Mouse (Mus musculus): ENCODE data around the gene Mapt. TPM values are rescaled to one million over a fixed set of nuclear protein-coding genes. Genes with fewer than 3 reads are reported as not detected.
A peak's percentile ranks its signal among the peaks of the same experiment; 100 is the strongest.

Mapt gene
- polyA plus RNA-seq, 1 experiment from 2014 or later, result 0.24 TPM

DNA sequence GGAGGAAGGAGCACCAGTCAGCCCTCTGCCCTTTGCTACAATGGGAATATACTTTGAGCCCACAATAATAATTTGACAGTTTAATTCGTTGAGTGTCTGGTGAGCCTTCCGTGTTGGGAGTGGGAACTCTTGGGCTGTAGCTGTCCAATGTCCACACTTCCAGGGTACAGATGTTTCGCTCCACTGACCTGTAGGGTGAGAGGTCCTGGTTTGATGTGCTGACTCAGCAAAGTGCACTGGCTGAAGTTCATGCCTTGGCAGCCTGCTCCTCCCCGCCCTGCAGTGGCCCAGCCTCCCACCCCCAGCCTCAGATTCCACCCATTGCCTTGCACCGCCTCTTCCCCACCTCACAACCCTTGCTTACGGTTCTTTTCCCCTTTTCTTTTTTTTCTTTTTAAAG, 33.5 kb downstream of the Mapt start:
- ATAC-seq, result no peak
- 66% methylated on average over 6 of the region's 6 CpGs for WGBS (ENCODE audit: insufficient replicate concordance)
- no peaks in the 10 kb centered on the region for H3K36me3 ChIP-seq
- no peak overlapping the region for H3K4me3 ChIP-seq
- H3K9me3 ChIP-seq (replicated peaks), result no peaks in the 10 kb centered on the region
- no peak overlapping the region for H3K9ac ChIP-seq
- H3K4me1 ChIP-seq, result no peaks in the 10 kb centered on the region
- no peaks in the 10 kb centered on the region for H3K27me3 ChIP-seq (replicated peaks)
- H3K27ac ChIP-seq, result no peak overlapping the region
- no peak overlapping the region for H3K4me2 ChIP-seq

DNA sequence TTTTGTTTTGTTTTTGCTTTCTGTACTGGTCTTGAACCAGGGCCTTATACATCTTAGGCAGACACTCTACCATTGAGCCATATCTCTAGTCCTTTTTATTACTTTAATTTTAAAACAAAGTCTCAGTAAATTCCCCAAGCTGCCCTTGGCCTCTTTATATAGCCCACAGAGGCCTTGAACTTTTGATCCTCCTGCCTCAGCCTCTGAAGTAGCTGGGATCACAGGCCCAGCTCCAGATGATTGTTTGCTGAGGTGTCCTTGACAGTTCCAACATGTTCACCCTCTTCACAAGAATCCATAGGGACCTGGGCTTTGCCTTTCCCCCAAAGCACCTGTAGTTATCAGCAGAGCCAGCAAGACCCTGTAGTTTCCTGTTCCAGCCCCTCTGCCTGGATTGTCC, 34.5 kb downstream of the Mapt start:
- no peak overlapping the region for H3K4me2 ChIP-seq
- ATAC-seq, result no peak
- no peak overlapping the region for H3K9ac ChIP-seq
- no peaks in the 10 kb centered on the region for H3K36me3 ChIP-seq
- no peak overlapping the region for H3K4me3 ChIP-seq
- no peaks in the 10 kb centered on the region for H3K4me1 ChIP-seq
- H3K9me3 ChIP-seq (replicated peaks), result no peaks in the 10 kb centered on the region
- H3K27ac ChIP-seq, result no peak overlapping the region
- no peaks in the 10 kb centered on the region for H3K27me3 ChIP-seq (replicated peaks)

DNA sequence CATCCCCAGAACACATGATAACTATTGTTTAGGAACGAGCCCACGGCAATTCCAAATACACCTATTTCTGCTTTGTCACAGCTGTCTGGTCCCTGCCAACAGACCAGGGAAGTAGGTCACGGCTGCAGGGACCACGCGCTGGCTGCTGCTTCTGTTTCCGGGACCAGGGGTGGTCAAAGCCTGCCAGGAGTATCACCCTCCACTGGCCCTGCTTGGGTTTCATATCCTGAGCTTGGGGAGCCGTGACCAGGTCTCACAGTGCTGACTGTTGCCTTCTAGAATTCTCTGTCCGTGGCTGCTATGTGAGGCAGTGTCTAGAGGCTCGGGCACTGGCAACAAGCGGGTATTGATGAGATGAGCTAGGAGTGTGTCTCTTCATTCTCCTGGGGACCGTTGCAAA, 36.2 kb downstream of the Mapt start:
- 70% methylated on average over 11 of the region's 11 CpGs for WGBS (ENCODE audit: insufficient replicate concordance)
- ATAC-seq, result no peak

DNA sequence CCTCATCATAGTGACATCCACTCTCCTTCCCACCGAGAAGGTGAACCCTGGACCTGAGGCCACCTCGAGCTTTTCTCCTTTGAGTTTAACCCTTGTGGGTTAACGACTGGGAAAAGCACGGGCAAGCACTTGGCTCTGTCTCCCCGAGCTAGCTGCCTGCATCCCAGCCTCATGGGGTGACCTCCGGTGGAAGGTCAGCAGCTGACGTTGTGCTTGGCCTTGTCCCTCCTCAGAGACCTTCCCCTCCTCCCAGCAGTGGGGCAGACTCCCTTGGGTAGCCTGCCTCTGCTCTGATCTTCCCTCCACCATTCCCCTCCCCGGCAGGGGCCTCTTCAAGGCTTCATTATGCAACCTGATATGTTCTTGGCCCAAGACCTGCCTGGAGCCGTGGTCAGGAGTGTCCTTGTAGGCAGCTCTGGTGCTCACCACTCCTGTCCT, 38.2 kb downstream of the Mapt start:
- no peaks in the 10 kb centered on the region for H3K9me3 ChIP-seq (replicated peaks)
- H3K9ac ChIP-seq, result no peak overlapping the region
- H3K4me1 ChIP-seq, result no peaks in the 10 kb centered on the region
- H3K27me3 ChIP-seq (replicated peaks), result 0 out of 2 replicates have a peak, but pooled peaks cover 4% of the 10 kb centered on the region
- no peak overlapping the region for H3K27ac ChIP-seq
- H3K4me2 ChIP-seq, result no peak overlapping the region
- no peak overlapping the region for H3K4me3 ChIP-seq
- WGBS (ENCODE audit: insufficient replicate concordance), result 52% methylated on average over 9 of the region's 9 CpGs
- ATAC-seq, result no peak
- H3K36me3 ChIP-seq, result no peaks in the 10 kb centered on the region

More for the DNA sequence above, 36.2 kb downstream of the Mapt start:
- H3K4me3 ChIP-seq, result no peak overlapping the region
- no peak overlapping the region for H3K27ac ChIP-seq
- H3K9me3 ChIP-seq (replicated peaks), result no peaks in the 10 kb centered on the region
- no peak overlapping the region for H3K4me2 ChIP-seq
- H3K4me1 ChIP-seq, result no peaks in the 10 kb centered on the region
- no peak overlapping the region for H3K9ac ChIP-seq
- no peaks in the 10 kb centered on the region for H3K27me3 ChIP-seq (replicated peaks)
- no peaks in the 10 kb centered on the region for H3K36me3 ChIP-seq

DNA sequence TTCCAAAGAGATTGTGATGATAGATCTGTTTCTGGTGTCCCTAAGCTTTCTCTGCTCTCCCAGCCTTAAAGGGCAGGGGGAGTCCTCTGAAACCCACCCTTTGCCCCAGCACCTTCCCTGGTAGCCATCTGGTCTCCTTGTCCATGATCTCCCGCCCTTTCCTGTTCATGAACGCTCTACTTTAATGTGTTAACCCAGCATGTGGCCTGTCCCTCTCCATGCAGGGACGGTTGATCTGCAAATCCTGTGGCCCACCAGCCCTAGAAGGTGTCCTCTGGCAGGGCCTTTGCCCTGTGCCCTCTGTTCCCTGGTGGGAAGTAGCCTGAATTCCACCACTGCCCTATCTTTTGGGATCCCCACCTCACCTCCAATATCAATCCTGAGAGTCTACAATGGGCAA, 39.3 kb downstream of the Mapt start:
- no peak for ATAC-seq
- Histone ChIP-seq H3K4me1 (no peaks in the 10 kb centered on the region), H3K9ac (no peak overlapping the region), H3K4me2 (no peak overlapping the region), H3K9me3 (replicated peaks) (no peaks in the 10 kb centered on the region), H3K36me3 (no peaks in the 10 kb centered on the region), H3K27me3 (replicated peaks) (peaks cover 4% of the 10 kb centered on the region; the same call in 1 of the 2 replicates), H3K27ac (no peak overlapping the region), H3K4me3 (no peak overlapping the region)
- 74% methylated on average over 3 of the region's 3 CpGs for WGBS (ENCODE audit: insufficient replicate concordance)

DNA sequence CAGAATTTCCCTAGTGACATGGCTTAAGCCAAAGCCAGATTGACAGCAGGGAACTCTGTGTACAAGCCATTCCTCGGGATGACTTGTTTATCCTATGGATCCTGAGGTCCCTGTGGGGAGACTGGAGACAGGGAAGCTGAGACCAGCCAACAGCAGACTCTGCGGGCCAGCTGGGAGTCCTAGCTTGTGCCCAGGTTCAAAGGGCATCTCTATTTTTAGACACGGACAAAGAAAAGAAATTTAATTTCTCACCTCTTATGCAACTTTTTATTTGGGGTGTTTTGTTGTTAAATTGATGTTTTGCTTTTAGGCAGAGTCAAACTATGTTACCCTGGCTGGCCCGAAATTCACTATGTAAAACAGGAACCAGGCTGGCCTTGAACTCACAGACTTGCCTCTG, 39.7 kb downstream of the Mapt start:
- no peak for ATAC-seq
- 66% methylated on average over 4 of the region's 4 CpGs for WGBS (ENCODE audit: insufficient replicate concordance)
- H3K4me1 ChIP-seq, result no peaks in the 10 kb centered on the region
- no peaks in the 10 kb centered on the region for H3K9me3 ChIP-seq (replicated peaks)
- H3K9ac ChIP-seq, result no peak overlapping the region
- peaks cover 4% of the 10 kb centered on the region; the same call in 1 of the 2 replicates for H3K27me3 ChIP-seq (replicated peaks)
- no peaks in the 10 kb centered on the region for H3K36me3 ChIP-seq
- no peak overlapping the region for H3K4me3 ChIP-seq
- no peak overlapping the region for H3K27ac ChIP-seq
- H3K4me2 ChIP-seq, result no peak overlapping the region

- no peak for ATAC-seq
- 69% methylated on average over 6 of the region's 6 CpGs for WGBS (ENCODE audit: insufficient replicate concordance)
- Histone ChIP-seq H3K4me2 (no peak overlapping the region), H3K27me3 (replicated peaks) (peaks cover 4% of the 10 kb centered on the region; the same call in 1 of the 2 replicates), H3K9me3 (replicated peaks) (no peaks in the 10 kb centered on the region), H3K4me1 (no peaks in the 10 kb centered on the region), H3K9ac (no peak overlapping the region), H3K27ac (no peak overlapping the region), H3K36me3 (no peaks in the 10 kb centered on the region), H3K4me3 (no peak overlapping the region)
Observed at GRCm38 (mm10) chr11:104271876-104272275, 40.7 kb downstream of the Mapt start.

DNA sequence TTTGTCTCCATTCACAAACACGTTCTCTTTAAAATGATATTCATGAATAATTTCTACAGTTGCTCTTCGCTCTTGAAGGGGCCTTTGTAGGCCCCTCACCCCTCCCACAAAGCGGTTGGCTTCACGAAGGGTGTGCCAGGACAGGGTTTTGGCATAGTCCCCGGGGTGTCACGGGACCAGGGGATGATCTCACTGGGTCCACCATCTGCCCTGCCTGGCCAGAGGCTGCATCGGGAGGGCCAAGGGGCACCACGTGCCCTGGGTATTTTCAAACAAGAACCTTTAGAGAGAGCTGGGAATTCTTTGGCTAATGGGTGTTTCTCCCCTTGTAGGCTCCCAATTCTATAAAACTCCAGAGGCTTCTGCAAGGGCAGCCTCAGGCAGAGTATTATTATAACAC, 41.2 kb downstream of the Mapt start:
- Histone ChIP-seq H3K4me3 (no peak overlapping the region), H3K9ac (no peak overlapping the region), H3K27ac (no peak overlapping the region), H3K4me2 (no peak overlapping the region), H3K36me3 (no peaks in the 10 kb centered on the region), H3K9me3 (replicated peaks) (no peaks in the 10 kb centered on the region), H3K27me3 (replicated peaks) (peaks cover 4% of the 10 kb centered on the region; the same call in 1 of the 2 replicates), H3K4me1 (no peaks in the 10 kb centered on the region)
- WGBS (ENCODE audit: insufficient replicate concordance), result 77% methylated on average over 8 of the region's 8 CpGs
- no peak for ATAC-seq

GRCm38 (mm10) chr11:104275765-104276164, 44.6 kb downstream of the Mapt start:
- Histone ChIP-seq H3K9ac (no peak overlapping the region), H3K9me3 (replicated peaks) (no peaks in the 10 kb centered on the region), H3K36me3 (no peaks in the 10 kb centered on the region), H3K27ac (no peak overlapping the region), H3K4me2 (no peak overlapping the region), H3K4me3 (no peak overlapping the region), H3K27me3 (replicated peaks) (peaks cover 26% of the 10 kb centered on the region; the same call in 1 of the 2 replicates), H3K4me1 (peaks cover 5% of the 10 kb centered on the region; the same call in 1 of the 2 replicates)
- 59% methylated on average over 7 of the region's 7 CpGs for WGBS (ENCODE audit: insufficient replicate concordance)
- no peak for ATAC-seq

GRCm38 (mm10) chr11:104278222-104278621, 47.0 kb downstream of the Mapt start:
- H3K4me1 ChIP-seq, result peaks cover 5% of the 10 kb centered on the region; the same call in 1 of the 2 replicates
- no peaks in the 10 kb centered on the region for H3K9me3 ChIP-seq (replicated peaks)
- WGBS (ENCODE audit: insufficient replicate concordance), result 5% methylated on average over 20 of the region's 20 CpGs
- peaks cover 36% of the 10 kb centered on the region; the same call in 1 of the 2 replicates for H3K27me3 ChIP-seq (replicated peaks)
- peak; percentile 51 for ATAC-seq
- peak overlapping the region; percentile 22 for H3K4me3 ChIP-seq
- no peak overlapping the region for H3K9ac ChIP-seq
- no peak overlapping the region for H3K27ac ChIP-seq
- no peaks in the 10 kb centered on the region for H3K36me3 ChIP-seq
- H3K4me2 ChIP-seq, result peak overlapping the region; percentile 52

DNA sequence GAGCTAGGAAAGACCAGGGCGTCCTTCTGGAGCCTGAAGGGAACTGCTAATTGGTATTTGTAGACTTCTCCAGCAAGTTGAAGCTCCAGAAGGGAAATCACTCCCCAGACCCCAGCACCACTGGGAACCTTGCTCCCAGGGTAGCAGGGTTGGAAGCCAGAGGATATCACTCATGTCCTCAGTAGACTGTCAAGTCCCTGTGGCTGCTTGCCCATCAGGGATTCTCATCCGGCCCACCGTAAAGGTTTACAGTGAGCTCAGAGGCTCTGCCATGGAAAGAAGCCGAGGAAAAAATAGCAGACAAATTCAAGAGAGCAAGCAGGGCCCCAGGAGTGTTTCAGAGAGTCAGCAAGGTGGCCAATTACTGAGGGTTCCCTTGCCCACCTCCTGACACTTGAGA, 47.9 kb downstream of the Mapt start:
- Histone ChIP-seq H3K27ac (no peak overlapping the region), H3K9ac (no peak overlapping the region), H3K9me3 (replicated peaks) (no peaks in the 10 kb centered on the region), H3K4me1 (peaks cover 5% of the 10 kb centered on the region; the same call in 1 of the 2 replicates), H3K36me3 (no peaks in the 10 kb centered on the region), H3K27me3 (replicated peaks) (peaks cover 32% of the 10 kb centered on the region; the same call in 1 of the 2 replicates), H3K4me3 (no peak overlapping the region), H3K4me2 (no peak overlapping the region)
- ATAC-seq, result no peak
- WGBS (ENCODE audit: insufficient replicate concordance), result 57% methylated on average over 4 of the region's 4 CpGs

DNA sequence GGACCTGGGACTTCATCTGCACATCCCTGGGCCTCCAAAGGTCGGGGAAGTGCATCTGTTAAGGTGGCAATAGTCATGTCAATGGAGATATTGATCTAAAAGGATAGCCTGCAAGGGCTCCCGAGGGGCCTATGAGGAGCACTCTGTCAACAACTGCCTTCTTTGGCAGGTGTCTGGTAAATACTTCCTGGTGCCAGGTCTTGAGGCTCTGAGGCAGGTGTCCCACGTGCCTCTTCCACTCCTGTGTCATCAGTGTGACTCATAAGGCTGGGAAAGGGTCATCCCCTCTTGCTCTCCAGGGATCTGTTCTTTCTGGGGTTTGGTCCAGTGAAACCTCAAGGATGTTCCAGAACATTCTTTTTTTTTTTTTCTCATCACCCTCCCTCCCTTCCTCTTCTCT, 48.3 kb downstream of the Mapt start:
- peaks cover 32% of the 10 kb centered on the region; the same call in 1 of the 2 replicates for H3K27me3 ChIP-seq (replicated peaks)
- WGBS (ENCODE audit: insufficient replicate concordance), result 37% methylated on average over 3 of the region's 3 CpGs
- H3K36me3 ChIP-seq, result no peaks in the 10 kb centered on the region
- H3K27ac ChIP-seq, result no peak overlapping the region
- no peak overlapping the region for H3K4me3 ChIP-seq
- no peak overlapping the region for H3K4me2 ChIP-seq
- peaks cover 5% of the 10 kb centered on the region; the same call in 1 of the 2 replicates for H3K4me1 ChIP-seq
- H3K9ac ChIP-seq, result no peak overlapping the region
- H3K9me3 ChIP-seq (replicated peaks), result no peaks in the 10 kb centered on the region
- ATAC-seq, result no peak

DNA sequence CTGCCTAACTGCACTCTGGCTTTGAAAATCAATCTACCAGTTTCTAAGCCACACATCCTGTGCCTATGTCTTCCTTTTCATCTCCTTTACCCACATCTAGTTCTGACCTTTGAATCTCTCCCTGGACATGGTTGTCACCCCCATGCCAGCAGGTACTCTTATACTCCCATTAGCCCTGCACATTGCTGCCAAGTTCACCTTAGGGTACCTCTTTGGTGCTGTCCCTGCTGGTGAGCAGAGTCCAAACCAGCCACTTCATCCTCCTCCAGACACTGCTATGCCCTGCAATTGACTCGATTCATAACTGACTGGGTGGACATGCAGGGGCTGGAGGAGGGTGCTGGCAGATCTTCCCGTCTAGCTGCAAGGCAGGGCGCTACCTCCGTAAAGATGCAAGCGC, 50.3 kb downstream of the Mapt start:
- peaks cover 5% of the 10 kb centered on the region; the same call in 1 of the 2 replicates for H3K4me1 ChIP-seq
- H3K36me3 ChIP-seq, result no peaks in the 10 kb centered on the region
- no peak overlapping the region for H3K9ac ChIP-seq
- no peak overlapping the region for H3K27ac ChIP-seq
- no peak overlapping the region for H3K4me2 ChIP-seq
- H3K27me3 ChIP-seq (replicated peaks), result peaks cover 32% of the 10 kb centered on the region; the same call in 1 of the 2 replicates
- H3K4me3 ChIP-seq, result no peak overlapping the region
- no peaks in the 10 kb centered on the region for H3K9me3 ChIP-seq (replicated peaks)
- 81% methylated on average over 5 of the region's 5 CpGs for WGBS (ENCODE audit: insufficient replicate concordance)
- ATAC-seq, result no peak
